In genomic region chr1:169968792-169969515, GRCm38 (mm10) we compare ENCODE assay signal across 8 mouse cellular contexts. TPM values are rescaled to one million over a fixed set of nuclear protein-coding genes. Genes with fewer than 3 reads are reported as not detected.
DNase-seq lines count a peak whose midpoint lies in the region; ATAC-seq lines count a peak whose summit lies in the region.

TSS of gene Hsd17b7 (minus strand) at chr1:169969241.

- peak; percentile 94 for DNase-seq in c-Kit-negative CD71-positive TER-119-positive erythroid progenitor cells, embryonic 14.5 days (ENCODE audit: low read depth, low spot score)
- peak; percentile 97 for DNase-seq in fibroblast of lung, adult 2 months (ENCODE audit: low read depth)
- peak; percentile 99 for DNase-seq in kidney, postnatal 14 days
- DNase-seq in liver, embryonic 13.5 days, result peak; percentile 97
- peak; percentile 98 for DNase-seq in neural tube, embryonic 10.5 days (ENCODE audit: extremely low spot score, low spot score)

- H3K4me3 ChIP-seq in heart, embryonic 14.5 days (ENCODE audit: control insufficient read depth in 1 of 2, insufficient read depth in 1 of 2, low read depth in 1 of 2, low read length in 2 of 2), result peak within 1 kb of the TSS; percentile 71 to 78
- peak within 1 kb of the TSS; percentile 66 for H3K4me3 ChIP-seq in liver, embryonic 13.5 days (replicated peaks)
- peak within 1 kb of the TSS; percentile 66 for H3K4me3 ChIP-seq in stomach, embryonic 16.5 days (replicated peaks; ENCODE audit: low read length)

- H3K9ac ChIP-seq in heart, embryonic 14.5 days (ENCODE audit: low read length), result peak within 1 kb of the TSS; percentile 76
- H3K9ac ChIP-seq in liver, embryonic 13.5 days, result peak within 1 kb of the TSS; percentile 69
- H3K9ac ChIP-seq in stomach, embryonic 16.5 days (ENCODE audit: low read length), result peak within 1 kb of the TSS; percentile 68

- peaks cover 8 to 44% of the 10 kb centered on the region in 2 experiments for H3K4me1 ChIP-seq in heart, embryonic 14.5 days (ENCODE audit: control insufficient read depth in 2 of 2, insufficient read depth in 2 of 2, low read length in 2 of 2)
- peaks cover 17% of the 10 kb centered on the region for H3K4me1 ChIP-seq in liver, embryonic 13.5 days (replicated peaks)
- H3K4me1 ChIP-seq in stomach, embryonic 16.5 days (ENCODE audit: control insufficient read depth, insufficient read depth, low read length), result peaks cover 15% of the 10 kb centered on the region

- peaks cover 30% of the 10 kb centered on the region for H3K36me3 ChIP-seq in heart, embryonic 14.5 days (ENCODE audit: control insufficient read depth, insufficient read depth, low read length)
- peaks cover 11% of the 10 kb centered on the region; the same call in 1 of the 2 replicates for H3K36me3 ChIP-seq in liver, embryonic 13.5 days
- H3K36me3 ChIP-seq in stomach, embryonic 16.5 days (ENCODE audit: control insufficient read depth, insufficient read depth, low read length), result peaks cover 6% of the 10 kb centered on the region; the same call in 1 of the 2 replicates

- no peaks in the 10 kb centered on the region for H3K27me3 ChIP-seq in heart, embryonic 14.5 days (ENCODE audit: control insufficient read depth, insufficient read depth, low read length)
- no peaks in the 10 kb centered on the region for H3K27me3 ChIP-seq in liver, embryonic 13.5 days
- no peaks in the 10 kb centered on the region for H3K27me3 ChIP-seq in stomach, embryonic 16.5 days (ENCODE audit: control insufficient read depth, insufficient read depth, low read length)

- peak within 1 kb of the TSS; percentile 87 for H3K4me2 ChIP-seq in heart, embryonic 14.5 days (ENCODE audit: low read length)
- H3K4me2 ChIP-seq in liver, embryonic 13.5 days, result peak within 1 kb of the TSS; percentile 88
- peak within 1 kb of the TSS; percentile 78 for H3K4me2 ChIP-seq in stomach, embryonic 16.5 days (ENCODE audit: low read depth, low read length)

- under 1% methylated on average over 48 of the region's 48 CpGs for WGBS in heart, embryonic 14.5 days
- under 1% methylated on average over 48 of the region's 48 CpGs for whole genome bisulfite sequencing in liver, embryonic 13.5 days (ENCODE audit: insufficient replicate concordance)
- WGBS in stomach, embryonic 16.5 days, result under 1% methylated on average over 48 of the region's 48 CpGs

- H3K27ac ChIP-seq in heart, embryonic 14.5 days (replicated peaks in 1 of 2; ENCODE audit: control insufficient read depth in 1 of 2, insufficient read depth in 1 of 2, low read depth in 2 of 2, low read length in 2 of 2), result peak within 1 kb of the TSS; percentile 87 to 92
- H3K27ac ChIP-seq in liver, embryonic 13.5 days, result peak within 1 kb of the TSS; percentile 66
- H3K27ac ChIP-seq in stomach, embryonic 16.5 days (ENCODE audit: low read length), result peak within 1 kb of the TSS; percentile 75

- H3K9me3 ChIP-seq in heart, embryonic 14.5 days (ENCODE audit: control insufficient read depth, low read length), result no peaks in the 10 kb centered on the region
- H3K9me3 ChIP-seq in liver, embryonic 13.5 days (replicated peaks), result no peaks in the 10 kb centered on the region
- H3K9me3 ChIP-seq in stomach, embryonic 16.5 days (replicated peaks; ENCODE audit: control insufficient read depth, low read length), result no peaks in the 10 kb centered on the region

- peak; percentile 98 for ATAC-seq in CD4-positive, CD25-positive, alpha-beta regulatory T cell, adult 4 months
- peak; percentile 100 for ATAC-seq in heart, embryonic 14.5 days (ENCODE audit: insufficient number of reproducible peaks, insufficient read depth, low FRiP score, low read depth)
- ATAC-seq in liver, embryonic 13.5 days (ENCODE audit: low read depth), result peak; percentile 100
- ATAC-seq in stomach, embryonic 16.5 days (ENCODE audit: insufficient read depth, low FRiP score), result peak; percentile 100

RNA-seq across cellular contexts. Expression of gene Hsd17b7, which starts in this region (rescaled TPM):
- polyA plus RNA-seq in CD4-positive, CD25-positive, alpha-beta regulatory T cell, adult 4 months (2017; shearing (Covaris generic)), result 10 to 100 TPM in 1 of 2 experiments, 1 to 10 TPM in 1; 9.4 to 13.9 TPM
- 24.0 and 25.8 TPM in 2 replicates for polyA plus RNA-seq in heart, embryonic 14.5 days (2014; fragmentation: Nextera tagmentation; extraction: Ambion mirVana)
- polyA plus RNA-seq in liver, embryonic 13.5 days (2015; fragmentation: Nextera tagmentation; extraction: Ambion mirVana), result 12.4 and 14.1 TPM in 2 replicates
- 15.6 and 18.0 TPM in 2 replicates for polyA plus RNA-seq in stomach, embryonic 16.5 days (2015; fragmentation: Nextera tagmentation; extraction: Ambion mirVana)

Comparison
In these comparisons a context has a peak if more than half of its experiments do, and no peak if none do; other contexts are left out.
1. Peak in every context shown above with its lines: DNase-seq, ATAC-seq, H3K4me3 ChIP-seq and H3K27ac ChIP-seq.